Mouse (Mus musculus) cerebellum, adult 2 months (tissue): Measurements from ENCODE around the gene Gorasp1. TPM values are rescaled to one million over a fixed set of nuclear protein-coding genes. Genes with fewer than 3 reads are reported as not detected.

Experiments
- DNase-seq, 2 experiments: peaks; one replicate each; pipeline ENCODE4 v3.0.0; 2021
- H3K27ac ChIP-seq: fragments of 200-500 bp; 2 replicates; pipeline ENCODE4 v1.5.1; 2012; ENCODE audit warnings: low read length, control low read depth, inconsistent platforms; ENCODE audit not compliant: insufficient read depth
- H3K27me3 ChIP-seq: fragments of 200-500 bp; 2 replicates; pipeline ENCODE4 v1.6.1; 2012; ENCODE audit warnings: inconsistent platforms, mild to moderate bottlenecking, low read length, moderate library complexity; ENCODE audit not compliant: control insufficient read depth, insufficient read depth
- H3K4me1 ChIP-seq: fragments of 200-500 bp; 2 replicates; pipeline ENCODE4 v1.6.1; 2011; ENCODE audit warnings: low read length; ENCODE audit not compliant: control insufficient read depth, insufficient read depth
- H3K4me3 ChIP-seq: fragments of 200-500 bp; replicated peaks from 2 replicates; pipeline ENCODE3; 2011; ENCODE audit warnings: mild to moderate bottlenecking, low read depth, low read length, control low read depth; ENCODE audit not compliant: insufficient read depth
- CTCF ChIP-seq: fragments of 200-500 bp; IDR thresholded peaks from 2 replicates; pipeline ENCODE4 v1.5.1; 2011; ENCODE audit warnings: low read depth, mild to moderate bottlenecking, control low read depth, low read length, moderate library complexity, borderline replicate concordance; ENCODE audit not compliant: insufficient read depth
- POLR2A ChIP-seq: fragments of 200-500 bp; IDR thresholded peaks from 2 replicates; pipeline ENCODE4 v1.6.1; 2011; ENCODE audit warnings: low read length, control low read depth, borderline replicate concordance; ENCODE audit not compliant: insufficient read depth
- WGBS: fragments of 180-500 bp; shearing (Covaris S2); methylation state at CpG from one replicate; pipeline ENCODE4 v1.1.7; 2018; 5-methylcytosine and 5-hydroxymethylcytosine counted together
- polyA plus RNA-seq: library from polyadenylated mRNA; depleted of rRNA; stranded (reverse); fragments of >200 nt; gene quantifications from 2 replicates; pipeline ENCODE4 v1.2.3, GENCODE M21; 2012

Gorasp1 gene
- polyA plus RNA-seq, 1 experiment = 22.1 TPM

DNA sequence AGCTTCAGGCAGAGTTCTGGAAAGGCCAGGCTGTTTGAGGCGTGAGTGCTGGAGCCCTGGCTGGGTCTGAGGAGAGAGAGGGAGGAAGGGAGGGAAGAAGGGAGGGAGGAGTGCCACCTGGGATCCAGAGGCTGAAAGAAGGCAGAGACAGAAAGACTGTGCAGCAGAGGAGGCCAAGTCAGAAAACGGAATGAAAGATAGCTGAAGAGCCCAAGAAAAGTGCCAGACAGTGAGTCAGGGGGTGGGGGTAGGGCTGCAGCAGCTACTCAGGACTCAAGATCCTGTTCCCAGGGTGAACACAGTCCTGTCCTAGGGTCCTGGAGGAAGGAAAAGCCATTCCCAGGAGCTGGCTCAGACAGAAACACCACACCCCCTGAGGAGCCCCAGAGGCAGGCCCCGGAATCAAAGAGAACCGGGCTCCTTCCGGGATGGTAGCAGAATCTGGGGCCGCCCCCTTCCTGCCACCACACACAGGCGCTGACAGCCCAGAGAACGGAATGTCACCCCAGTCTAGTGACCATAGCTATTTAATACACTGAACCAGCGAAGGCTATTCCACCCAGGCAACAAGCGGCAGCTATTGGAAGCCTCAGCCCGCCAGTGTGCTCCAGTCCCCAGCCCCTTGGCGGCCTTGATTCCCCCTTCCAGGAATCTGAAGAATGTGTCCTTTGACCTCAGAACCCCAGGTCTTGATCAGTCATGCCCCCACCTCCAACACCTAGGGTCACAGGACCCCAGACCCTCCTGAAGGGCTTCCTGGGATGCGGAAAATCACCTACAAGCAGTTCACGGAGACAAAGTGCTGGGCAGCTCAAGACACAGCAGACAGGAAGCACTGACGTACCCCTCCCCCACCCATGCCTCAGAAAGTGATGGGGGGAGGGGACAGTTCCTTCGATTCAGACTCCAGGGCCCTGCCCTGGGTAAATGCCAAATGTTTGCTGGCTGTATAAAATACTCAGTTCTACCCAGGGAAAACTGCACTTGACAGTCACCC, 44.1 kb upstream of the Gorasp1 start:
- Histone ChIP-seq H3K4me1 (peaks cover 55% of the 10 kb centered on the region), H3K27me3 (no peaks in the 10 kb centered on the region), H3K27ac (peak overlapping the region; percentile 70; the same call in 1 of the 2 replicates), H3K4me3 (peak overlapping the region; percentile 31)
- DNase-seq = peak; percentile 38 to 41
- WGBS = 38% methylated on average over 16 of the region's 16 CpGs
- TF ChIP-seq CTCF (no peak), POLR2A (no peak)

DNA sequence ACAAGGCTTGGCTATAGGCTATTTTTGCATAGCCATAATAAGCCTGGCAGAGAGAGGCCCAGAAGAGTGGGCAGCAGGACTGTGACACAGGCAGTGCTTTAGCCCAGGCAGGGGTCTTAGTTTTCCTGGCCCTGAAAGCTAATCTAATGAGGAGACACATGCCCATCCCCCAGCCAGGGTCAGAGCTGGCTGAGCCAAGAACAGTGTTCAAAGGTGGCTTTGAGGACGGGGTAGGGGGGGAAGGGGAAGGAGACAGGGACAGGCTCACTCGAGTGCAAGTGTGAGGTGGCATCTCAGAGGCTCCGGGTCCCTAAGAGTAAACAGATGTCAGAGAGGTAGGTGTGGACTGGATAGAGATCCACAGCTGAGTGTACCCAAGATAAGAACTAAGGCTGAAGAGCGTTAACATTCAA, 43.4 kb upstream of the Gorasp1 start:
- Histone ChIP-seq H3K4me3 (no peak overlapping the region), H3K4me1 (peaks cover 55% of the 10 kb centered on the region), H3K27me3 (no peaks in the 10 kb centered on the region), H3K27ac (peak overlapping the region; percentile 58; the same call in 1 of the 2 replicates)
- 34% methylated on average over 4 of the region's 4 CpGs for WGBS
- no peak for TF ChIP-seq POLR2A
- no peak for TF ChIP-seq CTCF
- DNase-seq = peak in 1 of 2 experiments; percentile 18

DNA sequence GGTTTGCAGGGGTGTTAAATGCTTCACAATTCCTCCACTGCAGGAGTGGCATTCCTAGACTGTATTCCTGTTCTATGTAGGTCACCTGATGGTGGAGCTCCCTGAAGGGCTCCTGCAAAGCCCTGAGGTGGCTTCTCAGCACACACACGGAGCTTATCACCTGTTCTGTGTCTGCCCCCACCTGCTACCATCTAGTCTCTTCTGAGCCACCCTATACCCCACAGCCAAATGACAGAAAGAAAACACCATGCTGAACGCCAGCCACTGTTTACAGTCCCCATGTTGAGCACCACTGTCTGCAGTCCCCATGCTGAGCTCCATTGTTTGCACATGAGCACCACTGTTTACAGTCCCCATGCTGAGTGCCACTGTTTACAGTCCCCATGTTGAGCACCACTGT, 42.4 kb upstream of the Gorasp1 start:
- DNase-seq = peak; percentile 42 to 45
- no peak for TF ChIP-seq POLR2A
- TF ChIP-seq CTCF = no peak
- Histone ChIP-seq H3K27me3 (no peaks in the 10 kb centered on the region), H3K4me1 (peaks cover 55% of the 10 kb centered on the region), H3K4me3 (no peak overlapping the region), H3K27ac (no peak overlapping the region)
- WGBS = 19% methylated on average over 2 of the region's 2 CpGs

DNA sequence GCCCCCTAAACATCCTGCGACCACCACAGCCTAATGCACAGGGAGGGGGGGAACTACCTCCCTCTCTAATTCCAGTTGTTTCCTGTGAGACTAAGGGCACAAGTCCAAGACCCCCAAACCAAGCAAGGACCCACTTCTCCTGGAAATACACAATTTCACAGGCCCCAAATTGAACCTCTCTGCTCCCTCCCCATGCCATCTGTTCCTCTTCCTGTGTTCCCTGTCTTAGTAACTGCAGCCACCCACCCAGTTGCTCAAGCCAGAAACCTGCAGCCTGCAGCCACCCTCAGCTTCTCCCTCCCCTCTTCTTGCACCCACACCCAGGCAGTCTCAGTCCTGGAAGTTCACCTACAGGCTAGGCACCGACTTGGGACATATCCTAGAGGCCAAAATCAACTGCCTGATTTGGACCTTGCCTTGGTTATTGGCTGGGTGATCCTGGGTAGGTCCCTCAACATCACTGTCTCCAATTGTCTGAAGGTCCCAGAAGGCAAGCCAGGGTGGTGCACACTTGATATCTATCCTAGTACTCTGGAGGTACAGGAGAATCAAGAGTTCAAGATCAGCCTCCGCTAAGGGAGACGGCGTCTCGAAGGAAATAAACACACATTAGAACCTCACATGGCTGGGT, 41.6 kb upstream of the Gorasp1 start:
- WGBS = 62% methylated on average over 6 of the region's 6 CpGs
- Histone ChIP-seq H3K27me3 (no peaks in the 10 kb centered on the region), H3K4me3 (no peak overlapping the region), H3K27ac (peak overlapping the region; percentile 24; the same call in 1 of the 2 replicates), H3K4me1 (peaks cover 56% of the 10 kb centered on the region)
- TF ChIP-seq POLR2A = no peak
- TF ChIP-seq CTCF = no peak
- DNase-seq = peak; percentile 43 to 62

DNA sequence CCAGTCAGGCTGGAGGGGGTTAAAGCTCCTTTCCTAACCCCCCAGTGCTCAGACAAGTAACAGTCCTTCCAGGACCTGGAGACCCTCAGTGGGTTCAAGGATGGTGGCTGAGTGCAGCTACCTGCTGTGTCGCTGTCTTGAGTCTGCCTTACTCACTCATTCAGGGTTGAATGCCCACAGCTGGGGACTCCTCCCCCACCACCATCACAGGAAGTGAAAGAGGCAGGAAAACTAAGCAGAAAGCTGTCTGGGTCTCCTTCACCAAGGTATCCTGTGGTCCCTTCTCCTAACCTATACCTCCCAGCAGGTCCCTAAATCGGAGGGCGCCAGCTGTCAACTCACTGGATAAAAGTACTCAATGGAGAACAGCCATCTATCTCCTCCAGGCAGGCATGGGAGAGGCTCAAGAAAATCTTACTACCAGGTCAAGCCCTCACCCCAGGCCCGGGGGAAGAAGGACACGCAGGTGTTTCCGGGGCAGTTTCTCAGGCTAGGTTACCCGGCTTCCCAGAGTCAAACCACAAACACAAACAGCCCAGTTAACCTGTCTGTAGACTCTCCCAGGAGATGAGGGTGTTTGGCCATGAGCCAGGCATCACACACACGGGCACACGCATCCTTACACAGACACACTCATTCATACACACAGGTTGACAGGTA, 40.9 kb upstream of the Gorasp1 start:
- H3K4me3 ChIP-seq = no peak overlapping the region
- WGBS = 52% methylated on average over 9 of the region's 9 CpGs
- DNase-seq = peak; percentile 15 to 42
- TF ChIP-seq CTCF = no peak
- TF ChIP-seq POLR2A = no peak
- peak overlapping the region; percentile 24; the same call in 1 of the 2 replicates for H3K27ac ChIP-seq
- no peaks in the 10 kb centered on the region for H3K27me3 ChIP-seq
- H3K4me1 ChIP-seq = peaks cover 62% of the 10 kb centered on the region

DNA sequence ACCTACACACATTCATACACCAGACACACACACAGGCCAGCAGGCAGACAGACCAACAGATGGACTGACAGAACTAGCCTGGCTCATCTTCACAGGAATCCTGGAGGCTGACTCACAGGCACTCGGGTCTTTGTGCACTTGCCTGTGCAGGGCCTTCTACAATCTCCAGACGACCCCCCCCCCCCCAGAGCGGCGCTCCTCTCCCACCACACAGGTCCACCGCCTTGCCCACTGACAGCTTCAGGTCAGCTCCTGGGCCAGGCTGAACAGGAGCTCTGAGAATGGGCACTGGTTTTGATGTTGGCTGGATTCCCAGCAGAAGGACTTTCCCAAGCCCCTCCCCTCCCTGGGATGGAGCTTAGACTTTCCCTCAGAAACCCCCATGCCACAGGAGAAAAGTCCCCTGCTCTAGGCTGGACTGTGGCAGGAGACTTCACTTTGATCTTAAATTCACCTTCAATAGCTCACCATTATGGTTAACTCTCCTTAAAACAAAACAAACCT, 40.2 kb upstream of the Gorasp1 start:
- Histone ChIP-seq H3K27ac (no peak overlapping the region), H3K4me1 (peaks cover 65% of the 10 kb centered on the region), H3K27me3 (no peaks in the 10 kb centered on the region), H3K4me3 (no peak overlapping the region)
- peak in 1 of 2 experiments; percentile 34 for DNase-seq
- TF ChIP-seq POLR2A (no peak), CTCF (no peak)
- WGBS = 19% methylated on average over 5 of the region's 5 CpGs
